Mouse (Mus musculus): Measurements from ENCODE around the gene St3gal3.

- TF ChIP-seq POLR2A (IDR thresholded peaks at IDR 0.05; ENCODE audit: control insufficient read depth in 1 of 2, insufficient read depth in 1 of 2, low read depth in 1 of 2, low read length in 2 of 2, poor library complexity in 1 of 2): no peak
- TF ChIP-seq TBP (IDR thresholded peaks at IDR 0.05; ENCODE audit: low read depth, low read length): no peak
- TF ChIP-seq ZMIZ1 (IDR thresholded peaks at IDR 0.05; ENCODE audit: low read depth, low read length): no peak
- TF ChIP-seq POLR2AphosphoS2 (IDR thresholded peaks at IDR 0.05; ENCODE audit: low read length): no peak
- no peak for TF ChIP-seq ETS1 (IDR thresholded peaks at IDR 0.05; ENCODE audit: low read depth, low read length)
- no peak for TF ChIP-seq ZKSCAN1 (IDR thresholded peaks at IDR 0.05; ENCODE audit: low read depth, low read length)
Observed at GRCm38 (mm10) chr4:117990571-117990970, 144.1 kb downstream of the St3gal3 start.
